Mouse (Mus musculus) natural killer cell, adult 2 months (primary cell): ENCODE results near the gene Ube2d2b.

Source experiments
- DNase-seq, 2 experiments: peaks; one replicate each; pipeline ENCODE4 v3.0.0; 2022; ENCODE audit warnings: low spot score in 2 of 2

The Ube2d2b gene

DNA sequence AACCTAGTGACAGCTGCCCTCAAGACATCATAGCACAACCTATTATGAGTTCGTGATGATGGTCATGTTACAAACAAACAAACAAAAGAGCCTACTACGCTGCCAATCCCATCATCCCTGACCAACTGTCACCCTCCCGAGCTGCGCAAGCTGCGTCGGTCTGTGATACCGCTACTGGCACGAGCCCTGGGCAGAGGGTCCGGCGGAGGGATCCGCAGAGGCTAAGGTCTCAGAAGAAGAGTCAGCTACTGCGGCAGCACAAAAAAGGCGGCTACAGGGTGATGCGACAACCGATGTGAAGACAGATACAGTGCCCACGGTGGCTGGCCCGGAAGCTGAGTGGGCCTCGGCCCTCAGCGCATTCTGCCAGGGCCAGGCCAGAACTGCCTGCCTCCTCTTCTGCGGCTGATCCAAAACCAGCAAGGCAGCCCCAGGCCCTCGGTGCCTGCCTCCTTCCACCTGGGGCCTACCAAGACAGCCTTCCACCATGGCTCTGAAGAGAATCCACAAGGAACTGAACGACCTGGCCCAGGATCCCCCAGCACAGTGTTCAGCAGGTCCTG is at the start of gene Ube2d2b:
Gene Ube2d2b (plus strand): TSS at position 102 of the 563 bp plus-strand sequence.
- no peak for DNase-seq

DNA sequence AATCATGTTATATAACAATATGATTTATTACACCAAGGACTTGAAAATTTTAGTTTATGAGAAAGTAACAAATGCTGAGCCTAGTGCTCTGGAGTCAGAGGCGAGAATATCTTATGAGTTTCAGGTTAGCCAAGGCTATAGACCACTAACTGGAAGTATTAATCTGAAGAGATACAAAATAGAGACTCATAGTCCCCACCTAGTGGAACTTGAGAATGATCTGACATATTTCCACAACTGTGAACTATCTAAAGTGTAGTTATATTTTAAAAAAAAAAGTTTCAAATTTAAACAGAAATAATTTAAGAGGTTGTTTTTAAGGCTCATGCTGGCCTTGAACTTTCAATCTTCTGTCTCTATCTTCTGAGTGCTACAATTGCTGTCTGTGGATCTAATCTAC is 47.5 kb upstream of the Ube2d2b start:
- no peak for DNase-seq

DNA sequence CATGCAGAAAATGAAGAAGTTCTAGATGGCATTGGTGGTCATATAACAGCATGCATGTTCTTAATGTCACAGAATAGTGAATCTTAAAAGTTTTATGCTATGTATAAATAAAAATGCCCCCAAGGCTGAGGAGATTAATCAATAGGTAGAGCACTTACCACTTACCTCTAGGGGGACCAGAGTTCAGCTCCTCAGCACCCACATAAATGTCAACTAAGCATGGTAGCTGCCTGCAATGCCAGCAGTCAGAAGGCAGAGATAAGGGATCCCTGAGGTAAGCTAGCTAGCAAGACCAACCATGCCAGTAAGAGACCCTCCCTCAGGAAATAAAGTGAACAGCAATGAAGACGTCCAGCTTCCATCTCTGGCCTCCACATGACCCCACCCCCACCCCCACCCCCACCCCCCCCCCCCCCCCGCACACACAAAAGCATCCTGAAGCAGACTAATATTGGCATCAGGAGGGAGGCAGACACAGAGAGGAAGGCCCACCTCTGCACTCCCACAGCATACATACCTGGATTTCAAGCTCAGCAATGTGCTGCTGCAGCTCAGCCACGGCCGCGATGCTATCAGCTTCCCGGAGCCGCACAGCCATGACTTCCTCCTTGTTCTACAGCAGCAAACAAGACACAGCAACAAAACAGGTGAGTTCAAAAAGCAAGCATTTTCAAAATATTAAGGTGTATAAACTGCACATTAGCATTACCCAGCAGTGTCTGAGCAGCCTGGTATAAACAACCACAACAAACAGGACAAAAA is 42.0 kb upstream of the Ube2d2b start:
- no peak for DNase-seq

DNA sequence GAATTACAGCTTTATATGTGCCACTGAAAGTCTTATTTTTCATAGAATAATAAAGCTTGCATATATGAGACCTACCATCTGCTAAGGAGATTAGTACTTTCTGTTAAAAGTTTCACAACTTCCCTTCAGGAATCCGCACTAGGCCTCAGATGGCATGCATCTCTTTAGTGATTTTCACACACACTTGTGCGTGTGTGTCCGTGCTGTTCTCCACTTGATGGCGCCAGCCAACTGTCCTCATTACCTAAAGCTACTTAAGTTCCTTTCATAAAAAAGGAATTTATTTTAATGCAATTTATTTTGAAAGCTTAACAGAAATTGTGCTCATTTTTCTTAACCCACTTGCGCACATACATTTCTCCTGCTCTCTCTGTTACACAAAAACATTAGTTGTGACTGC is 40.4 kb upstream of the Ube2d2b start:
- DNase-seq: no peak

DNA sequence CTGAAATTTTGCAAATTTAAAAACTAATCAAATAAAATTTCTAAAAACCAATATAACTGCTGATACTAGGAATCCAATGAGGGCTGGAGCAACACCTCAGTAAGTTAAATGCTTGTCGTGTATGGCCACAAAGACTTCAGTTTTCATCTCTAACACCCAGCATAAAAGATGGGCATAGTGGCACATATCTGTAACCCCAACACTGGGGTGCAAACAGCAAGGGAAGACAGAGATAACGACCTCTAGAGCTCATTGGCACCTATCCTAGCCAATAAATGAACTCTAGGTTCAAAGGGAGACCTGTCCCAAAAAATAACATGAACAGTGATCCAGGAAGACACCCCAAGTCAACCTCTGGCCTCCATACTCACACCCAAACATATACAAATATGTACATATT is 37.9 kb upstream of the Ube2d2b start:
- DNase-seq: no peak

DNA sequence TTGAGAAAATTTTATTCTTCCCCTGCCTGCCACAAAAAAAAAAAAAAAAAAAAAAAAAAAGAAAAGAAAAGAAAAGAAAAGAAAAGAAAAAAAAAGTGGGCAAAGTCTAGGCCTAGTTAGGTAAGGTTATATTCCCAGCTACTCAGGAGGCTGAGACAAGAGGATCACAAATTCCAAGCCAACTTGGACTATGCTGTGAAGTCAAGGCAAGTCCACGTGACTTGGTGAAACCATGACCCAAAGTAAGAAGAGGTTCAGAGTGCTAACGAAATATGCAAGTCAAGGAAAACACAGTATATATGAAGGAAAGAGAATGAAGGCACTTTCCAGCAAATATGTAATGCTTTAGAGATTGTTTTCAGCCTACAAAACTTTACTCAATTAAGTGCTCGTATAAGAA is 37.4 kb upstream of the Ube2d2b start:
- no peak for DNase-seq

DNA sequence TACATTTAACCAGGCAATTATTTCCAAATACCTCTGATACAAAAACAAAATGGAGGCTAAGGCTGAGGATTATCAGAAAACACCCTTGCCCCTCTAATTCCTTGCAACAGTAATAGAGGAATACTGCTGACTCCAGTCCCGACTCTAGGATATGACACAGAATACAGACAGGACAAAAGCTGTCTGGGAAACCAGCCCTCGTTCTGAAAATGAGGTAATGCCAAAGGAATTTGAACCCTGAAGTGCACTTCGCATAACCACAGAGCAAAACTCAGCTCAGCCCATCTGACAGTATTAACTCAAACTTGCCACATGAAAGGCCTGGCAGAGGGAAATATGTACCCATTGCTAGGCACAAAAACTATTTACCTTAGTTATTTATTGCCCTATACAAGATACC is 36.6 kb upstream of the Ube2d2b start:
- DNase-seq: no peak

DNA sequence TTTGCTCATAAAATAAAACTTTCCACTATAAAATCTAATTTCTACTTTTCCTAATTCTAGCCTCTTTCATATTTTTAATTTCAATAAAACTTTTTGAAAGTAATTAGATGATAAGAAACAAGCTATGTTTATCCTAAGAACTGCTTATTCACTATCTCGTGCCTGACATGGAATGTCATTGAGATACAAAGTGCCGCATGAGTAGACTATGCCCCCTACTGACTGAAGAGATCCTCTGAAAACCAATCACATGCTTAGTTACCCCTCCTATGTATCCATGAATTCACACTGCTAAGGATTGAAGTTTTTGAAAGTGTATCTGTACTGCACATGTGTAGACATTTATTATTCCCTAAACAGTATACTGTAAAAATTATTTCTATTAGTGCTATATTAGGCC is 36.0 kb upstream of the Ube2d2b start:
- DNase-seq: no peak

DNA sequence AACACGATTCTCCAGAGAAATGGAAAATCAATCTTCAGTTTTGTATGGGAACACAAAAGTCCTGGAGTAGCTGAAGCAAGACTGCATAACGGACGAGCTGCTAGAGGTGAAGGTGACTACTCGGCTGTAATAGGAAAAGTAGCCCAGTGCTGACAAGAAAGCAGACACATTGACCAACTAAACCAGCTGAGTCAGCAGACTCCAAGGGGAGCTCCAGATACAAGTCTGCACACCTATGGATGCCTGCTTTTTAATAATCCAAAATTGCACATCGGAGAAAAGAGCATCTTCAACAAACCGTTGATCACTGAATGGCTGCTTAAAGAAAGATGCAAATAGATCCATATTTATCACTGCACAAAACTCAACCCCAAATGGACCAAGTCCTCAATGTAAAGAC is 31.6 kb upstream of the Ube2d2b start:
- DNase-seq: no peak

DNA sequence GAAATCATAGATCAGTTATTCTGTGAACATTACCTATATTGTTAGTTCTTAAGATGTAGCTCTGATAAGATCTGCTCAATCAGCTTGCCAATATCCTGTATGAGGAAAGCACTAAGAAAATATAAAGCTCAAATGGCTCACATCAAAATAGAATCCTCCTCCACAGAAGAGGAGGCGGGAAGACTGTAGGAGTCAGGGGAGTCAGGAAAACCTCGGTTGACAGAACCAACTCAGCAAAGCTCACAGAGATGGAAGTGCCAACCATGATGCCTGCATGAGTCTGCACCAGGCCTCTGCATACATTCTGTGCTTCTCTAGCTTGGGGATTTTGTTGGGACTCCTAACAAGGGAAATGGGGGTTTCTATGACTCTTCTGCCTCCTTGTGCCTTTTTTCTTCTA is 28.7 kb upstream of the Ube2d2b start:
- no peak for DNase-seq

DNA sequence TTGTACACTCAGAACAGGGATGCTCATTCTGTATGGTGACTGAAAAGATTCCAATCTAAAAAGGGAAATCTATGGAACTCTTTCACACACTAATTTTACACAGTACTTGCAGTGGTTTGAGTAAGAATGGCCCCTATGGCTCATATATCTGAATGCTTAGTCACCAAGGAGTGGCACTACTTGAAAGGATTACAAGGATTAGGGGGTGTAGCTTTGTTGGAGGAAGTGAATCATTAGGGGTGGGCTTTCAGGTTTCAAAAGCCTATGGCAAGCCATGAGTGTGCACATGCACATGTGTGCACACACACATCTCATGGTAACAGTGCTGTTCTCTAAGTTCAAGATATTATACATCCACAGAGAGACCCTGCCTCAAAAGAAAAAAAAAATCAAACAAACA is 27.3 kb upstream of the Ube2d2b start:
- no peak for DNase-seq

DNA sequence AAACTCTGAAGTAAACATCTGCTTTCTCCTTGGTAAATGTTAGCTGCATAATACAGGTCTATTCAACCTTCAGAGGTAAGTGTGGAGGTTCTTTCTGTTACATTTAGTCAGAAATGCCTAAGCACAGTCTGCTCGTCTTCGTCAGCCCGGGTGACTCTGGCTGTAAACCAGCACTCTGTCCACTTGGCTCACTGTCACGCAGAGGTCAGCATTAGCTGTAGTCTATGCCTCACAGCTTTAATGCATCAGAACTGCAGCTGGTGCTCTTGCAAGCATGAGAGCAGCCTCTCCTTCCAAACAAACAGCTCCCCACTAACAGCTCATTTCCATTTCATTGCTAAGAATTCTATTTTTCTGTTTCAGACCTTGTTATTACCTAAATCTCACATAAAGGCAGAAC is 22.4 kb upstream of the Ube2d2b start:
- no peak for DNase-seq

DNA sequence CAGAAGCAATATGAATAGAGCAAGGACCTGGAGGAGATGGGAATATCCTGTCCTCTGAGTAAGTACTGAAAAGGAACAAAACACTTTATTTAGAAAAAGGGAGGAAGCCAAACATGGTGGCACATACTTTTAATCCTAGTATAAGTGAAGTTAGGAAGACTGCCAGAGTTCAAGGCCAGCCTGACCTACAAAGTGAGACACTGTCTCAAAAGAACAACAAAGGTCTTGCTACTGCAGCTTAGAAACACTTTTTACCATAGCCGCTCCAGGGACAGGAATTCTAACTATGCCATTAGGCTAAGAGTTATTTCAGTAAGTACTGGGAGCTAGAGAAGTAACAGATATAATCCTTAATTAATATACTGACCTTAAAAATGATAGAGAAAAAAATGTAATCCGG is 15.2 kb upstream of the Ube2d2b start:
- DNase-seq: no peak

DNA sequence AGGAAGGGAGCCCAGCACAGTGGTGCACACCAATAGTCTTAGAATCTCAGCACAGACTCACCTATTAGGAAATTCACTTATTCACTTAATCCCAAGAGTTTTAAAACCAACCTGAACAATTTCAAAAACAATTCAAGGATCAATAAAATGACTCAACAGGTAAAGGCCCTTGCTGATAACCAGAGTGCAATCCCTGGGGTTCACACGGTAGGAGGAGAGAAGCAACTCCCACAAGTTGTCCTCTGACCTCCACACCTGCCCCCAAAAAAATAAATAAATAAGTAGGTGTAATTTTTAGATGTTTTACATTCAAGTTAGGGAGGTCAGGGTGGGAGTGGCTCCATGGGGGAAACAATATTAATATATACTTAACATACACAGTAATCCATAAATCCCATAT is 7.4 kb upstream of the Ube2d2b start:
- no peak for DNase-seq

DNA sequence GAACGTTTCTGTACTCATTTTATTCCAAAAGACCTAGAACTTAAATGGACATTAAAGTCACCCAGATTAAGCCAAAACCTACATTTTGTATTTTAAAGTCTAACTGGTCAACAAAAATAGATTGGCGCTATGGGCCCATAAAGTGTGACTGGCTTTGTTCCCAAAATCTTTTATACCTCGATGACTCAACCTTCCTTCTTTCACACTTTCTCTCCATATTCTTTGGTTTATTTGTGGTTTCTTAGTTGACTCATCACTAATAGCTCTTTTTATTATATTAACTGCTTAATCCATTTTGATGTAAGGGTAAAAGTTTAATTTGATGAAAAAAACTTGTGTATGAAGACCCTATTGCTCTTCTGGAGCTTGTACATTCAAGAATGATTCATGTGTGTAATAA is 1.5 kb downstream of the Ube2d2b start:
- DNase-seq: no peak

DNA sequence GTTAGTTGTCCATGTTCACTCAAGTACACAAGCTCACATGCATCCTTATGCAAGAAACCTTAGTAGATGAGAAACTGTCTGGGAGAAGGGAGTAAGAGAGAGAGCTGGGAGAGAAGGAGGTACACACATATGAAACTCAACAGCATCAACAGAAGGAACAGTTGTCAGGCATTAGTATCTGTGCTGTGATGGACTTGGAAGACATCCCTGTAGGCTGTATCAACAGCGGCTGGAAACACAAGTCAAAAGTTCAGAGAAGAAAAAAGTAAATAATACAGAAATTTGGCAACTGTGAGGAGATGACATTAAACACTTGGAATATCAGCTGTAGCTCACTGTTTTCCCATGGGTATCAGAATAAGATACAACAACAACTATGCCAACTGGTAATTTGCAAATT is 4.4 kb downstream of the Ube2d2b start:
- DNase-seq: no peak

DNA sequence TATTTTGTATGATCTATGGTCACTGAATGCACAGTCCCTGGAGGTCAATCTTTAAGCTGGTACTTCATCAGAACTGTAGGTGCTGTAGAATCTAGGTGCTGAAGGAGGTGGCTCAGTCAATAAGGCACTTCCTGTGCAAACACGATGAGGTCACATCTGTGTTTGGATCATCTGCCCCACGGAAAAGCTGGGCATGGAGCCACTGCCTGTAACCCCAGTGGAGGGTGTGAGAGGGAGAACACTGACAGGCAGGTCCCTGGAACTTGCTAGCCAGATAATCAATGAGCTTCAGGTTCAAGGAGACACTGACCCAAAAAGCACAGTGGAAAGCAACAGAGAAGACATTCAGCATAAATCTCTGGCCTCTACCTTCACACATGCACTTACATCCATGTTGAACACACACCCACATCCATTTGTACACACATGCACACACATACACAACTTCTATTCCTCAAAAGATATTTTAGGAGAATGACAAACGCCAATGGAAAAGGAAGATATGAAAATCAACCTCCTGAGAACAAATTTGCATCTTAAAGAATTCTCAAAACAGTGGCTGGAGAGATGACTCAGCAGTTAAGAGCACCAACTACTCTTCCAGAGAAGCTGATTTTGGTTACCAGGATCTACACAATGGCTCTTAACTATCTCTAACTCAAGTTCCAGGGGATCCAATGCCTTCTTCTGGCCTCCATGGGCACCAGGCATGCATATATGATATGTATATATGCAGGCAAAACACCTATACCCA is 9.2 kb downstream of the Ube2d2b start:
- no peak for DNase-seq

DNA sequence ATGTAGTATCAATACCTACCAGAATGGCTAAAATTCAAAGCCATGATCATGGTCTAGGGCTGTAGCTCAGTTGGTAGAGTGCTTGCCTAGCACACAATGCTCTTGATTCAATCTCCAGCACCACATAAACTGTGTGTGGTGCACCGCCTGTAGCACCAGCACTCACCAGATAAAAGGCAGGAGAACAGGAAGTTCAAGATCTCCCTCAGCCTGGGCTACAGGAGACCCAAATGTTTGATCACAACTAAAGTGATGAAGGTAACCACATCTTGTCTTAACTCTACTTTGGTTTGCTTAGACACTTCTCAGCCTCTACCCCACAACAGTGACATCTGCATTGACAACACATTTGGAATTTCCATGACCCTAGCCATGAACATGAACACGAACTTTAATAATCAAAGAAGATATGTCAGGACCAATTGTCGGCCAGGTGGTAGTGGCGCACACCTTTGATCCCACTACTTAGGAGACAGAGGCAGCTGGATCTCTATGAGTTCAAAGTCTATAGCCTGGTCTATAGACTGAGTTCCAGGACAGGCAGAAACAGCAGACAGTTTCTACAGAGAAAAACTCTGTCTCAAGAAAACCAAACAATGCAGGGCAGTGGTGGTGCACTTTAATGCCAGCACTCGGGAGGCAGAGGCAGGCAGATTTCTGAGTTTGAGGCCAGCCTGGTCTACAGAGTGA is 10.8 kb downstream of the Ube2d2b start:
- no peak for DNase-seq

DNA sequence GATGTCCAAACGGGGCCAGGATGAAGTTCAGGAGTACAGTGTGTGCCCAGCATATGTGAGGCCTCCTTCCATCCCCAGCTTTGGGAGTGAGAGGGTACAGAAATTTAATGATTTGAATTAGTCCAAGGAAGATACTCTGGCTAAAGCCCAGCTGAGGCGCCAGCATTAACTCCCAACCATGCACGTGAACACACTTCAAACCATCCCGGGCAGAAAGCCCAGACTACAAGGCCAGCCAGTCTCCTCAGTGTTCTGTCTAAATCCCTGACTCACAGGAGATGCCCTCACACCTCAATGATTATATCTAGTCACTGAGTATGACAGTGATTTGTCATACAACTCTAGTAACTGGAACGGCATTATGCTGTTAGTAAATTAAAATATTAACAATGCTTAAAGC is 17.4 kb downstream of the Ube2d2b start:
- no peak for DNase-seq

DNA sequence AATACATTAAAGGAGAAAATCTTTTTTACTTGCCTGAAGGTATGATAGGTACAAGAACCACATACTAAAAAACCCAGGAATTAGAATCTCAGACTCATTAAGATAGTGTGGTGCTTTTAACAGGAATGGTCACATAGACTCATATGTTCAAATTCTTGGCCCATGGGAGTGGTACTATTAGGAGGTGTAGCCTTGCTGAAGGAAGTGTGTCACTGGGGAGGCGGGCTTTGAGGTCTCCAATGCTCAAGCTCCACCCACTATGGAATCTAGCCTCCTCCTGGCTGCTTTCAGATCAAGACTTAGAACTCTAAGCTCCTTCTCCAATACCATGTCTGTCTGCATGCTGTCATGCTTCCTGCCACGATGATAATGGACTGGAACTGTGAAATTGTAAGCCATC is 17.9 kb downstream of the Ube2d2b start:
- no peak for DNase-seq

DNA sequence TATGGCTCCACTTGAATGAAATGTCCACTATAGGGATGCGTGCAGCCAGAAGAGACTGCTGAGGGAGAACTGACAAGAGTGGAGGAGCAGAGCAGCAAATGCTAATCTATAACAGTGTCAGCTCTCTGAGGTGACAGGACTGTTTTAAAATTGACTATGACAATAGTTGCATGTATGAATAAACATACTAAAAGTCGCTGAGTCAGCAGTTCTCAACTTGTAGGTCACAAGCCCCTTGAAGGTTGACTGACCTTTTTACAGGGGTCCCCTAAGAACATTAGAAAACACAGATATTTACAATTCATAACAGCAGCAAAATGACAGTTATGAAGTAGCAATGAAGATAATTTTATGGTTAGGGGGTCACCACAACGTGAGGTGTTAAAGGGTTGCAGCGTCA is 19.1 kb downstream of the Ube2d2b start:
- DNase-seq: no peak

DNA sequence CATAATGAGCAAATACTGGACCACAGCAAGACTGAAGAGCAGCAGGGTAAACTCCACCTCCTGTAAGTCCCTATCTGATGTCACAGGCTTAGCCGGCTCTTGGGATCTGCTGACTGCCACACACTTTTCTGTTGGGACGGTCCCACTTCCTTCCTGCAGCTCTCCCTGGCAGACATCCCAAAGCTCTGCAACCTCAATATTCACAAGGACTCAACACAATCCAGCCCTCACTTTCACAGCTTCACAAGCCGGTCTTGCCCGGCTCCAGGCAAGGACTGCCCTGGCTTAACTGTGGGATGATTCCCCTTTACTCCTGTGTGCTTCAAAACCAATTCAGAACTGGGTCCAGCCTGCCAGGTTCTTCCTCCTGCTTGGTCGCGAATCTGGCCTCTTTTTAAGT is 23.9 kb downstream of the Ube2d2b start:
- DNase-seq: no peak

DNA sequence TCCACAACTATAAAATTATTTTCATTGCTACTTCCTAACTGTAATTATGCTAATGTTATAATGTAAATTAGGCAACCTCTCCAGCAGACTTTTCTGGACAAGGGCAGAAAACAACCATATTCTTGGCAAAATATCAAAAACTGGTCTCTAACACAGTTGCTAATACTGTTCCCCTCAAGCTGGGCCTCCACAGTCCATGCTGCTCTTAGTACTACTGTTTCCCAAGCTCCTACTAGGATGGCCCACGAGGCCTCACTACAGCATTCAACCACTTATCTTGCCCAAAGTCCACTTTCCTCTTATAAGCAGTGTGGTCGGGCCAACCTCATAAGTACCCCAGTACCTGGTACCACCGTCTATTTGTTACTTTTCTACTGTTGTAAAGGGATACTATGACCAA is 24.7 kb downstream of the Ube2d2b start:
- no peak for DNase-seq
